Mouse (Mus musculus) CH12.LX (cell line): ENCODE results near the gene Tsen54. TPM values are rescaled to one million over a fixed set of nuclear protein-coding genes. Genes with fewer than 3 reads are reported as not detected.

Experiments
- DNase-seq: peaks from one replicate; pipeline ENCODE4 v3.0.0-alpha.2; 2013; ENCODE audit errors: extremely low read depth
- H3K27ac ChIP-seq: 2 replicates; pipeline ENCODE4 v1.5.1; 2012; ENCODE audit warnings: low read depth, mild to moderate bottlenecking, control low read depth, moderate library complexity; ENCODE audit not compliant: insufficient read depth
- H3K27me3 ChIP-seq: replicated peaks from 2 replicates; pipeline ENCODE3; 2012; ENCODE audit warnings: inconsistent platforms
- H3K36me3 ChIP-seq, 2 experiments: replicated peaks in 1 of 2; 2 replicates each; pipeline versions ENCODE3 to v1.6.1; 2012; ENCODE audit warnings: inconsistent platforms in 1 of 2, low read length in 1 of 2, mild to moderate bottlenecking in 1 of 2, mixed read lengths in 1 of 2, moderate library complexity in 1 of 2; ENCODE audit not compliant: control insufficient read depth in 1 of 2, insufficient read depth in 1 of 2
- H3K4me1 ChIP-seq, 2 experiments: 2 replicates each; pipeline ENCODE4 v1.6.1; 2012; ENCODE audit warnings: inconsistent platforms in 1 of 2, moderate library complexity in 1 of 2; ENCODE audit not compliant: insufficient read depth in 2 of 2, control insufficient read depth in 1 of 2
- H3K4me2 ChIP-seq: 2 replicates; pipeline ENCODE4 v1.6.1; 2012; ENCODE audit warnings: low read depth, mild to moderate bottlenecking, control low read depth; ENCODE audit not compliant: poor library complexity, insufficient read depth, severe bottlenecking
- H3K4me3 ChIP-seq, 3 experiments: fragments of 150-350 bp in 1 of 3; sonication (generic) in 1 of 3; replicated peaks in 1 of 3; 2 replicates each; pipeline versions ENCODE3 to v1.5.1; 2011 to 2012; ENCODE audit warnings: low read depth in 2 of 3, low read length in 2 of 3, mild to moderate bottlenecking in 2 of 3, moderate library complexity in 2 of 3, control low read depth in 1 of 3, improper control_type of control experiment in 1 of 3, inconsistent platforms in 1 of 3, mixed read lengths in 1 of 3; ENCODE audit not compliant: poor library complexity in 1 of 3
- H3K79me2 ChIP-seq: replicated peaks from 2 replicates; pipeline ENCODE4 v1.6.1; 2012; ENCODE audit warnings: mild to moderate bottlenecking, moderate library complexity; ENCODE audit not compliant: control insufficient read depth, poor library complexity, insufficient read depth, severe bottlenecking; ENCODE audit errors: extremely low read depth
- H3K9ac ChIP-seq: 2 replicates; pipeline ENCODE4 v1.6.1; 2012; ENCODE audit warnings: low read depth, mild to moderate bottlenecking, control low read depth, moderate library complexity; ENCODE audit not compliant: insufficient read depth
- H3K9me3 ChIP-seq: replicated peaks from 2 replicates; pipeline ENCODE3; 2012; ENCODE audit warnings: low read length, inconsistent platforms, mixed read lengths
- BHLHE40 ChIP-seq: IDR thresholded peaks from 2 replicates; pipeline ENCODE4 v1.6.1; 2011; ENCODE audit warnings: mild to moderate bottlenecking, low read depth, low read length, improper control_type of control experiment
- CHD1 ChIP-seq: IDR thresholded peaks from 2 replicates; pipeline ENCODE4 v1.6.1; 2012; ENCODE audit warnings: low read depth, low read length, improper control_type of control experiment, inconsistent platforms
- CHD2 ChIP-seq: IDR thresholded peaks from 2 replicates; pipeline ENCODE4 v1.6.1; 2011; ENCODE audit warnings: low read length, improper control_type of control experiment
- CTCF ChIP-seq, 2 experiments: IDR thresholded peaks in 1 of 2; conservative IDR thresholded peaks in 1 of 2; 2 replicates each; pipeline ENCODE4 v1.5.1; 2011 to 2012; ENCODE audit warnings: low read depth in 2 of 2, low read length in 2 of 2, improper control_type of control experiment in 1 of 2, inconsistent platforms in 1 of 2, mild to moderate bottlenecking in 1 of 2, moderate library complexity in 1 of 2
- E2F4 ChIP-seq: IDR thresholded peaks from 2 replicates; pipeline ENCODE4 v1.6.1; 2011; ENCODE audit warnings: low read depth, low read length, improper control_type of control experiment; ENCODE audit not compliant: insufficient replicate concordance
- ELF1 ChIP-seq: IDR thresholded peaks from 2 replicates; pipeline ENCODE4 v1.6.1; 2014; ENCODE audit warnings: low read depth, mild to moderate bottlenecking, inconsistent platforms, low read length, improper control_type of control experiment
- EP300 ChIP-seq: IDR thresholded peaks from 2 replicates; pipeline ENCODE4 v1.6.1; 2011; ENCODE audit warnings: low read length, improper control_type of control experiment
- ETS1 ChIP-seq: conservative IDR thresholded peaks from 2 replicates; pipeline ENCODE4 v1.6.1; 2012; ENCODE audit warnings: low read depth, mild to moderate bottlenecking, inconsistent platforms, low read length, improper control_type of control experiment, moderate library complexity
- GABPA ChIP-seq: IDR thresholded peaks from 2 replicates; pipeline ENCODE4 v1.6.1; 2012; ENCODE audit warnings: low read depth, low read length, improper control_type of control experiment, inconsistent platforms; ENCODE audit not compliant: insufficient replicate concordance
- HCFC1 ChIP-seq: IDR thresholded peaks from 2 replicates; pipeline ENCODE4 v1.6.1; 2012; ENCODE audit warnings: low read depth, mild to moderate bottlenecking, inconsistent platforms, low read length, improper control_type of control experiment
- IRF4 ChIP-seq: IDR thresholded peaks from 2 replicates; pipeline ENCODE4 v1.6.1; 2014; ENCODE audit warnings: low read depth, mild to moderate bottlenecking, inconsistent platforms, low read length, improper control_type of control experiment
- JUN ChIP-seq: IDR thresholded peaks from 2 replicates; pipeline ENCODE4 v1.6.1; 2011; ENCODE audit warnings: low read depth, mild to moderate bottlenecking, low read length, improper control_type of control experiment, moderate library complexity; ENCODE audit not compliant: insufficient read depth
- JUND ChIP-seq: conservative IDR thresholded peaks from 2 replicates; pipeline ENCODE4 v1.6.1; 2011; ENCODE audit warnings: low read depth, low read length, improper control_type of control experiment
- KAT2A ChIP-seq: IDR thresholded peaks from 2 replicates; pipeline ENCODE4 v1.6.1; 2012; ENCODE audit warnings: low read length, improper control_type of control experiment, inconsistent platforms; ENCODE audit not compliant: insufficient replicate concordance
- MAFK ChIP-seq: IDR thresholded peaks from 2 replicates; pipeline ENCODE4 v1.6.1; 2011; ENCODE audit warnings: low read length, improper control_type of control experiment; ENCODE audit not compliant: insufficient replicate concordance
- MAX ChIP-seq: IDR thresholded peaks from 2 replicates; pipeline ENCODE4 v1.6.1; 2011; ENCODE audit warnings: low read length, improper control_type of control experiment
- MAZ ChIP-seq: IDR thresholded peaks from 2 replicates; pipeline ENCODE4 v1.6.1; 2012; ENCODE audit warnings: low read depth, mild to moderate bottlenecking, inconsistent platforms, low read length, improper control_type of control experiment, moderate library complexity
- MEF2A ChIP-seq: IDR thresholded peaks from 2 replicates; pipeline ENCODE4 v1.6.1; 2014; ENCODE audit warnings: low read depth, mild to moderate bottlenecking, inconsistent platforms, low read length, improper control_type of control experiment, borderline replicate concordance
- MXI1 ChIP-seq: IDR thresholded peaks from 2 replicates; pipeline ENCODE4 v1.6.1; 2011; ENCODE audit warnings: mild to moderate bottlenecking, low read depth, low read length, improper control_type of control experiment
- MYC ChIP-seq: IDR thresholded peaks from 2 replicates; pipeline ENCODE4 v1.6.1; 2011; ENCODE audit warnings: low read depth, mild to moderate bottlenecking, improper control_type of control experiment, low read length
- NELFE ChIP-seq: IDR thresholded peaks from 2 replicates; pipeline ENCODE4 v1.6.1; 2011; ENCODE audit warnings: low read depth, low read length, improper control_type of control experiment
- NRF1 ChIP-seq: IDR thresholded peaks from 2 replicates; pipeline ENCODE4 v1.6.1; 2014; ENCODE audit warnings: low read depth, mild to moderate bottlenecking, inconsistent platforms, low read length, improper control_type of control experiment, moderate library complexity
- PAX5 ChIP-seq: IDR thresholded peaks from 2 replicates; pipeline ENCODE4 v1.6.1; 2012; ENCODE audit warnings: low read length, inconsistent platforms, mixed read lengths
- POLR2A ChIP-seq: IDR thresholded peaks from 2 replicates; pipeline ENCODE4 v1.6.1; 2011; ENCODE audit warnings: low read depth, mild to moderate bottlenecking, improper control_type of control experiment, low read length
- POLR2AphosphoS2 ChIP-seq: IDR thresholded peaks from 2 replicates; pipeline ENCODE4 v1.6.1; 2011; ENCODE audit warnings: low read depth, low read length, improper control_type of control experiment
- RAD21 ChIP-seq: IDR thresholded peaks from 2 replicates; pipeline ENCODE4 v1.6.1; 2011; ENCODE audit warnings: low read depth, mild to moderate bottlenecking, low read length, improper control_type of control experiment, moderate library complexity
- RCOR1 ChIP-seq: conservative IDR thresholded peaks from 2 replicates; pipeline ENCODE4 v1.6.1; 2012; ENCODE audit warnings: low read depth, mild to moderate bottlenecking, inconsistent platforms, low read length, improper control_type of control experiment
- SIN3A ChIP-seq: IDR thresholded peaks from 2 replicates; pipeline ENCODE4 v1.6.1; 2012; ENCODE audit warnings: low read length, improper control_type of control experiment, inconsistent platforms
- SMC3 ChIP-seq: IDR thresholded peaks from 2 replicates; pipeline ENCODE4 v1.6.1; 2011; ENCODE audit warnings: low read depth, low read length, improper control_type of control experiment
- TBP ChIP-seq: conservative IDR thresholded peaks from 2 replicates; pipeline ENCODE4 v1.6.1; 2011; ENCODE audit warnings: low read depth, low read length, improper control_type of control experiment
- TCF12 ChIP-seq: IDR thresholded peaks from 2 replicates; pipeline ENCODE4 v1.6.1; 2014; ENCODE audit warnings: low read depth, mild to moderate bottlenecking, inconsistent platforms, low read length, improper control_type of control experiment
- UBTF ChIP-seq: IDR thresholded peaks from 2 replicates; pipeline ENCODE4 v1.6.1; 2012; ENCODE audit warnings: low read depth, mild to moderate bottlenecking, inconsistent platforms, low read length, improper control_type of control experiment, moderate library complexity
- USF1 ChIP-seq: IDR thresholded peaks from 2 replicates; pipeline ENCODE4 v1.6.1; 2014; ENCODE audit warnings: low read depth, mild to moderate bottlenecking, inconsistent platforms, low read length, improper control_type of control experiment
- USF2 ChIP-seq: conservative IDR thresholded peaks from 2 replicates; pipeline ENCODE4 v1.6.1; 2011; ENCODE audit warnings: low read depth, low read length, improper control_type of control experiment
- ZC3H11A ChIP-seq: IDR thresholded peaks from 2 replicates; pipeline ENCODE4 v1.6.1; 2012; ENCODE audit warnings: low read depth, mild to moderate bottlenecking, inconsistent platforms, low read length, improper control_type of control experiment
- ZKSCAN1 ChIP-seq: IDR thresholded peaks from 2 replicates; pipeline ENCODE4 v1.6.1; 2012; ENCODE audit warnings: low read depth, inconsistent platforms, low read length, improper control_type of control experiment, borderline replicate concordance
- ZMIZ1 ChIP-seq: IDR thresholded peaks from 2 replicates; pipeline ENCODE4 v1.6.1; 2012; ENCODE audit warnings: low read depth, mild to moderate bottlenecking, inconsistent platforms, low read length, improper control_type of control experiment
- ZNF384 ChIP-seq: IDR thresholded peaks from 2 replicates; pipeline ENCODE4 v1.6.1; 2012; ENCODE audit warnings: low read depth, low read length, improper control_type of control experiment, inconsistent platforms
- dilution Hi-C: fragments of 300-500 bp; cut with MboI; formaldehyde crosslinking; loops from 2 replicates; pipeline ENCODE4 v1.14.3; 2020; ENCODE audit warnings: low sequenced_read_pairs; ENCODE audit not compliant: extremely low pct_unique_long_range_greater_than_20kb, extremely low pct_ligation_motif_present
- in situ Hi-C: fragments of 300-500 bp; cut with MboI; formaldehyde crosslinking; loops from 3 replicates; pipeline ENCODE4 v1.14.3; 2019; ENCODE audit warnings: low sequenced_read_pairs, low pct_ligation_motif_present, low pct_unique_long_range_greater_than_20kb, mixed read lengths
- polyA plus RNA-seq: library from polyadenylated mRNA; unstranded; fragments of >175 nt; gene quantifications from 2 replicates; pipeline ENCODE4 v1.2.1, GENCODE M21; 2012; ENCODE audit warnings: low read depth; ENCODE audit not compliant: insufficient read length
- total RNA-seq, 2 experiments: library from RNA; depleted of rRNA; stranded (reverse); fragments of 300-350 nt in 1 of 2; fragments of >200 nt in 1 of 2; gene quantifications; 2 replicates each; pipeline ENCODE4 v1.2.3; 2012 to 2014

Gene Tsen54
- total and polyA plus RNA-seq, 3 experiments, result 45.8 to 71.1 (median 59.4) TPM

GRCm38 (mm10) chr11:115823774-115824740, 9.5 kb downstream of the Tsen54 start, which contains the start of gene Llgl2:
Gene Llgl2 (plus strand): TSS chr11:115824049.
- TF ChIP-seq E2F4 (no peak), RCOR1 (no peak), MXI1 (peak; percentile 36), GABPA (no peak), KAT2A (no peak), MEF2A (0 out of 2 replicates have a peak, but pooled peaks have one; percentile 7), IRF4 (no peak), MYC (no peak), ZC3H11A (no peak), CTCF (conservative IDR thresholded peaks at IDR 0.05 in 1 of 2, IDR thresholded peaks at IDR 0.05 in 1 of 2; ENCODE audit: low read depth in 2 of 2, low read length in 2 of 2) (no peak), ELF1 (peak; percentile 79), TCF12 (peak; percentile 59; the same call in 1 of the 2 replicates), MAFK (no peak), POLR2AphosphoS2 (peak; percentile 54), USF1 (no peak), CHD1 (no peak), ZKSCAN1 (no peak), NELFE (peak; percentile 88), BHLHE40 (no peak), SIN3A (peak; percentile 65; the same call in 1 of the 2 replicates), CHD2 (peak; percentile 63), MAZ (no peak), PAX5 (no peak), MAX (no peak), POLR2A (peak; percentile 90), SMC3 (no peak), JUN (no peak), TBP (no peak), NRF1 (peak; percentile 33), ZMIZ1 (peak; percentile 90), ZNF384 (no peak), JUND (no peak), RAD21 (no peak), HCFC1 (no peak; the same call in 1 of the 2 replicates), UBTF (no peak), EP300 (no peak), USF2 (no peak), ETS1 (no peak)
- TF ChIP-seq, all 38 proteins: peak for 11
- peaks cover 28 to 45% of the 10 kb centered on the region in 2 experiments for H3K36me3 ChIP-seq
- H3K9ac ChIP-seq, result peak within 1 kb of the TSS; percentile 65
- peak; percentile 88 for DNase-seq
- H3K27me3 ChIP-seq, result no peaks in the 10 kb centered on the region
- peak within 1 kb of the TSS; percentile 58 to 73 (median 65) for H3K4me3 ChIP-seq
- H3K4me1 ChIP-seq, result peaks cover 5 to 29% of the 10 kb centered on the region in 2 experiments; a peak in 3 of 4 replicates
- no peaks in the 10 kb centered on the region for H3K9me3 ChIP-seq
- peak within 1 kb of the TSS; percentile 93 for H3K4me2 ChIP-seq
- in situ Hi-C loops (no loop called here), dilution Hi-C loops (no loop called here)
- H3K27ac ChIP-seq, result no peak within 1 kb of the TSS
- no peaks in the 10 kb centered on the region for H3K79me2 ChIP-seq
